Mouse (Mus musculus) layer of hippocampus, adult 9-11 months (tissue): ENCODE results near the gene Vmn1r142.
"Not testable (repeated sequence)": the region's sequence is repeated elsewhere in the genome, so short reads cannot be mapped to it uniquely, and the experiment has no call there.

Experiments used
- DNase-seq: peaks from one replicate; pipeline ENCODE4 v3.0.0; 2022

Vmn1r142 gene

GRCm38 (mm10) chr7:22163935-22164334 lies at the start of gene Vmn1r142:
TSS of gene Vmn1r142 (minus strand) at chr7:22164035.
- DNase-seq: not testable (repeated sequence)

GRCm38 (mm10) chr7:22201164-22201563 lies 37.3 kb upstream of the Vmn1r142 start, which contains the start of gene Gm8653:
TSS of gene Gm8653 (minus strand) at chr7:22201264.
- not testable (repeated sequence) for DNase-seq

- DNase-seq: not testable (repeated sequence)
Observed at GRCm38 (mm10) chr7:22189077-22189476, 25.2 kb upstream of the Vmn1r142 start, which contains the start of gene Vmn1r143. TSS of gene Vmn1r143 (plus strand) at chr7:22189377.

GRCm38 (mm10) chr7:22134641-22135040 lies 29.2 kb downstream of the Vmn1r142 start, which contains the start of gene Gm10666:
TSS of gene Gm10666 (minus strand) at chr7:22134741.
- DNase-seq: not testable (repeated sequence)

- DNase-seq: not testable (repeated sequence)
Observed at GRCm38 (mm10) chr7:22118145-22118544, 45.7 kb downstream of the Vmn1r142 start, which contains the start of gene Gm16451. TSS of gene Gm16451 (minus strand) at chr7:22118245.
